Mouse (Mus musculus) hindbrain, embryonic 16.5 days (tissue): Measurements from ENCODE around the gene Hnrnpul1. TPM values are rescaled to one million over a fixed set of nuclear protein-coding genes. Genes with fewer than 3 reads are reported as not detected.

ENCODE experiments used
- ATAC-seq: fragments of 200-750 bp; cut with Nextera tagmentation; 2 replicates; pipeline ENCODE4 v1.8.0; 2017; ENCODE audit warnings: moderate TSS enrichment, moderate library complexity
- H3K27ac ChIP-seq: fragments of 300-500 bp; sonication (generic); 2 replicates; pipeline ENCODE4 v1.5.1; 2014; ENCODE audit warnings: low read depth, mild to moderate bottlenecking, control low read depth, low read length, moderate library complexity
- H3K27me3 ChIP-seq: fragments of 300-500 bp; sonication (generic); replicated peaks from 2 replicates; pipeline ENCODE4 v1.6.1; 2014; ENCODE audit warnings: low read length; ENCODE audit not compliant: control insufficient read depth, insufficient read depth
- H3K36me3 ChIP-seq: fragments of 300-500 bp; sonication (generic); 2 replicates; pipeline ENCODE4 v1.6.1; 2014; ENCODE audit warnings: mild to moderate bottlenecking, low read length, moderate library complexity, mixed read lengths; ENCODE audit not compliant: control insufficient read depth, insufficient read depth
- H3K4me1 ChIP-seq: fragments of 300-500 bp; sonication (generic); 2 replicates; pipeline ENCODE4 v1.6.1; 2014; ENCODE audit warnings: low read depth, low read length; ENCODE audit not compliant: control insufficient read depth, insufficient read depth
- H3K4me2 ChIP-seq: fragments of 300-500 bp; sonication (generic); 2 replicates; pipeline ENCODE4 v1.6.1; 2014; ENCODE audit warnings: mild to moderate bottlenecking, low read length, control low read depth, moderate library complexity
- H3K4me3 ChIP-seq: fragments of 300-500 bp; sonication (generic); 2 replicates; pipeline ENCODE4 v1.5.1; 2014; ENCODE audit warnings: mild to moderate bottlenecking, low read length, control low read depth, moderate library complexity
- H3K9ac ChIP-seq: fragments of 300-500 bp; sonication (generic); 2 replicates; pipeline ENCODE4 v1.6.1; 2014; ENCODE audit warnings: low read depth, mild to moderate bottlenecking, control low read depth, low read length, moderate library complexity
- H3K9me3 ChIP-seq: fragments of 300-500 bp; sonication (generic); 2 replicates; pipeline ENCODE4 v1.6.1; 2014; ENCODE audit warnings: mild to moderate bottlenecking, low read length, moderate library complexity; ENCODE audit not compliant: control insufficient read depth
- WGBS: fragments of 180-500 bp; shearing (Covaris S2); extraction: QIAGEN DNeasy Blood & Tissue Kit; methylation state at CpG from one replicate; pipeline ENCODE4 v1.1.7; 2014; 5-methylcytosine and 5-hydroxymethylcytosine counted together
- polyA plus RNA-seq: library from polyadenylated mRNA; unstranded; fragments of >200 nt; fragmentation: Nextera tagmentation; extraction: Ambion mirVana; gene quantifications from 2 replicates; pipeline ENCODE4 v1.2.1, GENCODE M21; 2015

Hnrnpul1 gene
- polyA plus RNA-seq, 1 experiment from 2014 or later: 32.3 TPM

- 55% methylated on average over 15 of the region's 15 CpGs for WGBS
These were observed 73.0 kb downstream of the Hnrnpul1 start for GRCm38 (mm10) chr7:25681341-25682231.

GRCm38 (mm10) chr7:25680514-25681258 lies 73.9 kb downstream of the Hnrnpul1 start, which contains the start of gene B9d2:
Gene B9d2 (plus strand): TSS chr7:25680780.
- Histone ChIP-seq H3K9ac (peak within 1 kb of the TSS; percentile 77), H3K9me3 (no peaks in the 10 kb centered on the region), H3K4me3 (peak within 1 kb of the TSS; percentile 77), H3K27ac (peak within 1 kb of the TSS; percentile 98), H3K4me1 (peaks cover 16% of the 10 kb centered on the region), H3K27me3 (peaks cover 7% of the 10 kb centered on the region), H3K36me3 (peaks cover 2% of the 10 kb centered on the region; the same call in 1 of the 2 replicates), H3K4me2 (peak within 1 kb of the TSS; percentile 59)
- under 1% methylated on average over 46 of the region's 46 CpGs for WGBS
- peak; percentile 94 for ATAC-seq

More at GRCm38 (mm10) chr7:25681341-25682231, 73.0 kb downstream of the Hnrnpul1 start:
- Histone ChIP-seq H3K4me2 (peak overlapping the region; percentile 59), H3K9me3 (no peaks in the 10 kb centered on the region), H3K36me3 (peaks cover 2% of the 10 kb centered on the region; the same call in 1 of the 2 replicates), H3K27me3 (peaks cover 16% of the 10 kb centered on the region), H3K9ac (peak overlapping the region; percentile 77), H3K27ac (peak overlapping the region; percentile 98), H3K4me1 (peaks cover 12% of the 10 kb centered on the region), H3K4me3 (peak overlapping the region; percentile 77)
- no peak; the same call in 1 of the 2 replicates for ATAC-seq

GRCm38 (mm10) chr7:25679971-25680370 lies 74.6 kb downstream of the Hnrnpul1 start:
- peaks cover 2% of the 10 kb centered on the region; the same call in 1 of the 2 replicates for H3K27me3 ChIP-seq
- peaks cover 2% of the 10 kb centered on the region; the same call in 1 of the 2 replicates for H3K36me3 ChIP-seq
- H3K4me2 ChIP-seq: peak overlapping the region; percentile 59
- no peaks in the 10 kb centered on the region for H3K9me3 ChIP-seq
- peak overlapping the region; percentile 98 for H3K27ac ChIP-seq
- H3K4me1 ChIP-seq: peaks cover 16% of the 10 kb centered on the region
- peak overlapping the region; percentile 77 for H3K9ac ChIP-seq
- 7% methylated on average over 6 of the region's 6 CpGs for WGBS
- H3K4me3 ChIP-seq: peak overlapping the region; percentile 77
- no peak for ATAC-seq

DNA sequence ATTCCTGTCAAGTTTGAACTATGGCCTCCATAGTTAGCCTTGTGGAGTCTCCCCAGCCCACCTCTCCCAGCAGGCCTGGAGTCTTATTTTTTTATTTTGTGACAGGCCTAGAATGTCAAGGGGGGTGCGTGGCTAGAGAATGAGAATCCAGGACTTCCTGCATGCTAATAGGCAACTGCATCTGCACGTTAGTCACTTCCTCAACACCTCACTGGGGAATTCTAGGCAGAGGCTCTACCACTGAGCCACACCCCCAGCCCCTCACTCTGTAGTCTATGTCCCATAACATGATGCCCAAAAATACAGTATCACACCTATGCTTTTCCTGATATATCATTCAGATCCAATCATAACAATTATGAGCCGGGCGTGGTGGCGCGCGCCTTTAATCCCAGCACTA lies 77.5 kb downstream of the Hnrnpul1 start:
- no peaks in the 10 kb centered on the region for H3K36me3 ChIP-seq
- no peak overlapping the region for H3K9ac ChIP-seq
- no peaks in the 10 kb centered on the region for H3K9me3 ChIP-seq
- no peak overlapping the region for H3K4me2 ChIP-seq
- no peak for ATAC-seq
- H3K27me3 ChIP-seq: peaks cover 9% of the 10 kb centered on the region
- peaks cover 13% of the 10 kb centered on the region for H3K4me1 ChIP-seq
- no peak overlapping the region for H3K4me3 ChIP-seq
- WGBS: 85% methylated on average over 7 of the region's 7 CpGs
- peak overlapping the region; percentile 65 for H3K27ac ChIP-seq

DNA sequence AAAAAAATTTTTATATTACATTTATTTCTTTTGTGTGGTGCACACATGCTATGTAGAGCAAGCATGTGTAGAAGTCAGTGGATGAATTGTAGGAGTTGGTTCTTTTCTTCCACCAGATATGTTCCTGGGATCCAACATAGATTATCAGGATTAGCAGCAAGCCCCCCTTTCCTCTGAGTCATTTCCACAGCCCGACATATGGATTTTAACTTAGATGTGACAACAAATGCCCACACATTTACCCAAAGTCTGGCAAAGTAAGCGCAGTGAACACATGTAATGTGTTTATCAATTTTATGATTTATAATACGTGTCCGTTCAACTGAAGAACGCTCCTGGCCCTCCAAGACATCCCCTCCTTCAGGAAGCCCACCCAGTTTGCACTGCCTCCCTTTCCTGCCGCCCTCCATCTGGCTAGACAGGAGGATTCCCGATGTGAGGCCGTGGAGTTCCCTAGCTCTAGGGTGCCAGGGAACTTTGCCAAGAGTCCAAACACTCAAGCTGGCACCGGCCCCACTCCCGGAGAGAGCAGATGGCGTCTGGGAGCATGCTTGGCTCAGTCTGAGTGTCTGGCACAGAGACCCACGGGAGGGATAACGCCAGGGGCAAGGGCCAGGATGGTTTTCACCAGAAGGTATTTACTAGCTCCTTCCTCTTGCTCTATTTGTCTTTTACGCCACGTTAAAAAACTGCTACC lies 78.3 kb downstream of the Hnrnpul1 start:
- no peak overlapping the region for H3K4me3 ChIP-seq
- peak; percentile 46 for ATAC-seq
- peak overlapping the region; percentile 65 for H3K27ac ChIP-seq
- peaks cover 9% of the 10 kb centered on the region for H3K27me3 ChIP-seq
- peaks cover 9% of the 10 kb centered on the region for H3K4me1 ChIP-seq
- no peaks in the 10 kb centered on the region for H3K36me3 ChIP-seq
- H3K4me2 ChIP-seq: peak overlapping the region; percentile 17; the same call in 1 of the 2 replicates
- 32% methylated on average over 15 of the region's 15 CpGs for WGBS
- no peaks in the 10 kb centered on the region for H3K9me3 ChIP-seq
- no peak overlapping the region; the same call in 1 of the 2 replicates for H3K9ac ChIP-seq

- peak overlapping the region; percentile 50 for H3K9ac ChIP-seq
- ATAC-seq: peak; percentile 10; the same call in 1 of the 2 replicates
These were observed 79.2 kb downstream of the Hnrnpul1 start for GRCm38 (mm10) chr7:25675405-25675804.

DNA sequence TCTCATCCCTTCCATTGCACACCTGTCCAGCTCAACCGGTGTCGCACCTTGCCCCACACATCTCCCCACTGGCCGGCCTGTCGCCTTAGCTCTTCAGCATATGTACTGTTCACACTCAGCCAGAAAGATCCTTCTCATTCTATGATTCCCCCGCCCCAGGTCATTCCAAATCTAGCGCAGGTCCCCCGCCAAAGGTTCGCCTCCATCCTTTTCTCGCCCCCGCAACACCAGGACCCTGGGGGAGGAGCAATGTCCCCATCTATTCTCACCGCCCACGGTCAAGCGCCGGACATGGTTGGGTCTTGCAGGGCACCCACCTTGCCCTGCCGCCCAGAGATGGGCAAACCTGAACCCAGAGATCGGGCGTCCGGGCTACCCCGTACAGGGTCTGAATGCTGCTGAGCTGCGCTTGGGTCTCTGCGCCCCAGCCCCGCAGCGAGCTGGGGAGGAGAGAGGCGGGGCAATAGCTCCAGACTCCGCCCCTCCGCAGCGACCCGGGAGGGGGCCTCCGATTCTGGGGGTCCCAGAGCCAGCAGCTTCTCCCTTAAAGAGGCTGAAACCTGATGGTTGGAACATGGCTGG lies 79.7 kb downstream of the Hnrnpul1 start, which contains the start of gene Tmem91:
Tmem91 (minus strand) TSS at position 448 of the 582 bp plus-strand sequence.
- peak within 1 kb of the TSS; percentile 47 for H3K4me2 ChIP-seq
- H3K9ac ChIP-seq: peak within 1 kb of the TSS; percentile 50
- peaks cover 9% of the 10 kb centered on the region for H3K27me3 ChIP-seq
- WGBS: 1% methylated on average over 25 of the region's 29 CpGs
- H3K4me1 ChIP-seq: peaks cover 4% of the 10 kb centered on the region
- peak; percentile 75 for ATAC-seq
- H3K4me3 ChIP-seq: peak within 1 kb of the TSS; percentile 41
- H3K36me3 ChIP-seq: no peaks in the 10 kb centered on the region
- 0 out of 2 replicates have a peak within 1 kb of the TSS, but pooled peaks have one; percentile 17 for H3K27ac ChIP-seq
- H3K9me3 ChIP-seq: no peaks in the 10 kb centered on the region

More at GRCm38 (mm10) chr7:25675405-25675804, 79.2 kb downstream of the Hnrnpul1 start:
- Histone ChIP-seq H3K36me3 (no peaks in the 10 kb centered on the region), H3K27me3 (peaks cover 9% of the 10 kb centered on the region), H3K9me3 (no peaks in the 10 kb centered on the region), H3K4me3 (peak overlapping the region; percentile 41), H3K27ac (no peak overlapping the region), H3K4me1 (peaks cover 9% of the 10 kb centered on the region), H3K4me2 (peak overlapping the region; percentile 47)
- whole genome bisulfite sequencing: 44% methylated on average over 6 of the region's 6 CpGs

GRCm38 (mm10) chr7:25674297-25674696 lies 80.3 kb downstream of the Hnrnpul1 start:
- H3K36me3 ChIP-seq: no peaks in the 10 kb centered on the region; the same call in 1 of the 2 replicates
- H3K4me2 ChIP-seq: peak overlapping the region; percentile 47
- H3K4me1 ChIP-seq: peaks cover 4% of the 10 kb centered on the region; the same call in 1 of the 2 replicates
- no peaks in the 10 kb centered on the region for H3K9me3 ChIP-seq
- peak; percentile 12; the same call in 1 of the 2 replicates for ATAC-seq
- H3K9ac ChIP-seq: peak overlapping the region; percentile 50
- peak overlapping the region; percentile 41 for H3K4me3 ChIP-seq
- 27% methylated on average over 9 of the region's 9 CpGs for WGBS
- H3K27ac ChIP-seq: 0 out of 2 replicates have a peak overlapping the region, but pooled peaks have one; percentile 17
- H3K27me3 ChIP-seq: peaks cover 9% of the 10 kb centered on the region
